Mouse (Mus musculus): ENCODE results near the gene Nup37.

Nup37 gene

DNA sequence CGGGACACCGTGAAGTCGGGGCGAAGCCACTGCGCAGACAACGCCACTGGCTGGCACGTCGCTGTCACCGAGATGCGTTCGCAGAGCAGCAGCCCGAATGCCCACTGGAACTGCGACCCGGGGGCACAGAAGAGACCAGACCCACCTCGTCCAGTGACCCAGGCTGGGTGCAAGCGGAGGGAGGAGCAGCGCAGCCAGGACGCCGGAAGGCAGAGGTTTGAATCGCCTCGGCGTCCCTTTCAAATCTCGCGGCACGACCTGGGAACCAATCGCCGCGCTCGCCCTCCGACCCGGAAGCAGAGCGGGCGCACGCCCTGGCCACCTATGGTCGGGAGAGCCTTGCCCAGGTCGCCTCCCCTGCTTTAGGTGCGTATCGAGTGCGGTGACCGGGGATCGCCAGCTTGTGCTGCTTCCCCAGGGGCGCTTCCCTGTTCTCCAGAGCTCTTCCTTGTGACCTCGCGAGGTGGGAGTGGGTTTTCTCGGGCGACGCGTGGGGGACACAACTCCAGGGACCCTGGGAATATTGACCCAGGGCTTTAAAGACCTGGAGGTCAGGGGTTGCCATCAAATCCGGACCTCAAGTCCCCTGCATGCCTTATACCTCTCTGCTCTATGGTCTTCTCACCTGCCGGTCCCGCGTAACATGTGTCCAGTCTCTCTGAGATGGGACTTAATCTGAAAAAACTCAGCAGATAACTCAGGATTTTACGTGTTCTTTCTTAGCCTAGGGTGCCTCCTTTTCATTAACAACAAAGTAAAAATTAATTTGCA is at the start of gene Nup37, which contains the start of gene Parpbp:
Gene Nup37 (plus strand): TSS at position 286 of the 771 bp plus-strand sequence.
Gene Parpbp (minus strand): TSS at position 235 of the 771 bp plus-strand sequence.
- in situ Hi-C loops (cut with MboI; ENCODE audit: unreplicated experiment in 2 of 2): no loop called here

- in situ Hi-C loops (cut with MboI; ENCODE audit: unreplicated experiment in 2 of 2): loop anchor here in 1 of 2 experiments (25.0 kb wide), 1 partner anchor 419 kb away; no protein-coding TSS in a partner anchor
These were observed 40.6 kb upstream of the Nup37 start for GRCm38 (mm10) chr10:88106169-88106568.

GRCm38 (mm10) chr10:88113290-88113689 is 33.5 kb upstream of the Nup37 start:
- in situ Hi-C loops (cut with MboI; ENCODE audit: unreplicated experiment in 2 of 2): loop anchor here in 1 of 2 experiments (10.0 to 25.0 kb wide), 2 partner anchors 138 to 426 kb away; no protein-coding TSS in a partner anchor

GRCm38 (mm10) chr10:88119721-88120120 is 27.1 kb upstream of the Nup37 start:
- in situ Hi-C loops (cut with MboI; ENCODE audit: unreplicated experiment in 2 of 2): loop anchor here in 1 of 2 experiments (5.0 to 25.0 kb wide), 3 partner anchors 145 to 432 kb away; partner anchors contain the start of gene Igf1

GRCm38 (mm10) chr10:88135630-88136029 is 11.2 kb upstream of the Nup37 start:
- in situ Hi-C loops (cut with MboI; ENCODE audit: unreplicated experiment in 2 of 2): no loop called here

DNA sequence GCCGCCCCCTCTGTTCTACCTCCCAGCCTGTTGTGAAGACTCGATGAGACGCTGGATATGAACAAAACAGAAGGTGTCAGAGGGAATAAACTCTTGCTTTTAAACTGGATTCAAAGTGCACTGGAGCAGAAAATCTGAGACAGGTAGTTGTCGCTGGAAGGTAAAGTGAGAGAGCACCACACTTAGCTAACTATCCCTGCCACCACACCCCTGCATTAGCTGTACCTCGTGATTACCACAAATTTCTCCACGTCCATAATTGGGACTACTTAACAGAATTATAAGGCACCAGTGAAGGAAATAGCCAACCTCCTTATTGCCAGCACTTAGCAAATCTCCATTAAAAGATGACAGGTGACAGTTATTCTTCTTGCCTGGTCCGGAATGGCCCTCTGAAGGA is 605 bp upstream of the Nup37 start:
- in situ Hi-C loops (cut with MboI; ENCODE audit: unreplicated experiment in 2 of 2): no loop called here

- in situ Hi-C loops (cut with MboI; ENCODE audit: unreplicated experiment in 2 of 2): no loop called here
These were observed 3.6 kb downstream of the Nup37 start for GRCm38 (mm10) chr10:88150381-88150780.

DNA sequence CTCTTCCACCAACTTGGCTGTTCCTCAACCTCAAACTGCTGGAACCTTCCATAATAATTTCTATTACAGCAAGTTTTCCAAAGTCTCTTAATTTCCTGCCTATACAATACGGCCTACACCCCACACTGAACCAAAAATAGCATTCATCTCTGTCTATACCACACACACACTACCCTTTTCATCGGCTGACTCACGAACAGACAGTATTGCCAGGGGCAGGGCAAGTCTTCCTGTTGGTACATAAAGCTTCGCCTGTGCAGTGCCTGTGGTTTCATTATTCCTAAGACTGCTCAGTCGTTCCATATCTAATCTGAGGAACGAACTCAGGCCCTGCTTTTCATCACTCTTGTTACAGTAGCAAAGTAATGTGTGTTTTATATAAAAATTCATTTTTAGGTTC is 4.9 kb downstream of the Nup37 start:
- in situ Hi-C loops (cut with MboI; ENCODE audit: unreplicated experiment in 2 of 2): no loop called here

DNA sequence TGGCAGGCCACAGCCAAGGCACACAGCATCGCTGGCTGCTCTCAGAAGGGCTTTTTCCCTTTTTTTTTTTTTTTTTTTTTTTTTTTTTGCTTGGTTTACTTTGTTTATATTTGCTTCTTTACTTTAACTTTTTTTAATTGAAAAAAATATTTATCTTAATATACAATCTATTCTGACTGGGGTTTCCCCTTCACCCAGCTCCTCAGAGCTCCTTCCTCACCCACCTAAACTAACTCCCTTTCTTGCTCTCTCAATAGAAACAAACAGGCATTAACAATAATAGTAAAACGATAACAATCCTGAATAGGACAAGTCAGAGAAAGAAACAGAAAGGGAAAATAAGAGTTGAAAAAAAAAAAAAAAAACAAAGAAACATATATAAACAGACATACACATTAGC is 15.3 kb downstream of the Nup37 start:
- in situ Hi-C loops (cut with MboI; ENCODE audit: unreplicated experiment in 2 of 2): no loop called here

DNA sequence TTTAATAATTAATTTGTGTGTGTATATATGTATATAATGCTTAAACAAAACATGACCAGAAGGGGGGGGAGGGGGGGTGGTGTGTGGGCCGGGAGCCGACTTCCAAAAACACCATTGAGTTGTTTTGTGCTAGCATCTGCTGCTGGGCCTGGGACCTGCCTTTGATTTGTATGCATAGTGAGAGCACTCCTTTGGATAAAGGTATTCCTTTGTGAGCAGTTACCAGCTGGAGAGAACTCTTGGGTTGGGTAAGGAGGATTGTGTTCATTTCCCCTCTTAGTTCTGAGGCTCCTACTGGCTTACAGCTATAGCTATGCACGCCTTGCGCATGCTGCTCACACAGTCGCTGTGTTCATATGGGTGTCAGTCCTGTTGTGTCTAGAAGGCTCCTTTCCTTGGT is 15.9 kb downstream of the Nup37 start:
- in situ Hi-C loops (cut with MboI; ENCODE audit: unreplicated experiment in 2 of 2): no loop called here

DNA sequence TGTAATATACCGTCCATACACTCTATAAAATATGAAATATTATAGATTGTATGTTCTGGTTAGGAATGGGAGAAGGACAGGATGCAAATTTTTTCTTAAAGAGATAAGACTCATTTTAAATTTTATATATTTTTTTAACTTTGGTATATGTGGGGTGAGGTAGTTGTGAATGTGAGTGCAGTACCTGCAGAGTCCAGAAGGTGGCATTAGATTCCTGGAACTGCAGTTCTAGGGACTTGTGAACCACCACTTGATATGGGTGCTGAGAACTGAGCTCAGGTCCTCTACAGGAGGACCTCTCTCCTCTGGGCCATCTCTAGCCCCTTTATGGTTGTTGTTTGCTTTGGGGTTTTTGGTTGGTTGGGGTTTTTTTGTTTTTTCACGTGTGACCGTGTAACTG is 19.4 kb downstream of the Nup37 start:
- in situ Hi-C loops (cut with MboI; ENCODE audit: unreplicated experiment in 2 of 2): no loop called here

GRCm38 (mm10) chr10:88167438-88168077 is 20.8 kb downstream of the Nup37 start:
- in situ Hi-C loops (cut with MboI; ENCODE audit: unreplicated experiment in 2 of 2): no loop called here

- in situ Hi-C loops (cut with MboI; ENCODE audit: unreplicated experiment in 2 of 2): loop anchor here in 1 of 2 experiments (10.0 kb wide), 1 partner anchor 346 kb away; the partner anchor contains the start of gene Igf1
These were observed 53.7 kb downstream of the Nup37 start for GRCm38 (mm10) chr10:88200541-88200940.

GRCm38 (mm10) chr10:88200951-88201638 is 54.3 kb downstream of the Nup37 start, which contains the start of gene Washc3:
Washc3 (plus strand) TSS chr10:88201093.
- in situ Hi-C loops (cut with MboI; ENCODE audit: unreplicated experiment in 2 of 2): loop anchor here in 1 of 2 experiments (10.0 kb wide), 1 partner anchor 346 kb away; the partner anchor contains the start of gene Igf1

- in situ Hi-C loops (cut with MboI; ENCODE audit: unreplicated experiment in 2 of 2): loop anchor here in 1 of 2 experiments (10.0 kb wide), 1 partner anchor 347 kb away; the partner anchor contains the start of gene Igf1
These were observed 54.9 kb downstream of the Nup37 start for GRCm38 (mm10) chr10:88201650-88202049.

- in situ Hi-C loops (cut with MboI; ENCODE audit: unreplicated experiment in 2 of 2): loop anchor here in 1 of 2 experiments (10.0 kb wide), 1 partner anchor 348 kb away; the partner anchor contains the start of gene Igf1
These were observed 55.8 kb downstream of the Nup37 start for GRCm38 (mm10) chr10:88202581-88202980.

- in situ Hi-C loops (cut with MboI; ENCODE audit: unreplicated experiment in 2 of 2): loop anchor here in 1 of 2 experiments (10.0 kb wide), 1 partner anchor 348 kb away; the partner anchor contains the start of gene Igf1
These were observed 56.4 kb downstream of the Nup37 start for GRCm38 (mm10) chr10:88203236-88203635.

- in situ Hi-C loops (cut with MboI; ENCODE audit: unreplicated experiment in 2 of 2): no loop called here
These were observed 65.9 kb downstream of the Nup37 start for GRCm38 (mm10) chr10:88212644-88213043.

DNA sequence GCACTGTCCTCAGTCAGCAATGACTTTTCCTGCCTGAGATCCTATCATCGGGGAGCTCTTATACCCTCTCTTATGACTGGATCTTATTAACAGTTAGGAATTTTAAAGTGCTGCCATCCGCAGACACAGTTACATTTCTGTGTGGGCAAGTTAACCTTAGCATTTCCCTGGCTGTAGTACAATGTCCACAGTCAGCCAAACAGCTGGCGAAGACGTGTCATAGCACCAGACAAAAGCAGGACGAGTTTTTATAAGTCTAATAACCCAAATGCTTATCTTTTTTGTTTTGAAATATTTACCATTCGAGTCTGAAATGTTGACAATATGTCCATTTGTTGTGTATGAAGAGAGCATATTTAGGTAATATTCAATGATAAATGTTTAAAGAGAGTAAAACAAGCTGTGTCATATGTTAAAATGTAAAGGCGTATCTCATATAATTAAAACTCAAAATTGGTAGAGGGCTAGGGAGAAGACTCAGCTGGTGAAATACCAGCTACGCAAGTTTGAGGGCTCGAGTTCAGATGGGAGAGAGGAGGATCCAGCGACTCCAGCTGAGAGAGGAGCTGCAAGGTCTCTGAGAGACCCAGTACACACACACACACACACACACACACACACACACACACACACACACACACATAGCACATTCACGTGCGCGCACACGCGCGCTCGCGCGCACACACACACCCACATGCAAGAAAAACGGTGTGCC is 68.2 kb downstream of the Nup37 start:
- in situ Hi-C loops (cut with MboI; ENCODE audit: unreplicated experiment in 2 of 2): no loop called here

DNA sequence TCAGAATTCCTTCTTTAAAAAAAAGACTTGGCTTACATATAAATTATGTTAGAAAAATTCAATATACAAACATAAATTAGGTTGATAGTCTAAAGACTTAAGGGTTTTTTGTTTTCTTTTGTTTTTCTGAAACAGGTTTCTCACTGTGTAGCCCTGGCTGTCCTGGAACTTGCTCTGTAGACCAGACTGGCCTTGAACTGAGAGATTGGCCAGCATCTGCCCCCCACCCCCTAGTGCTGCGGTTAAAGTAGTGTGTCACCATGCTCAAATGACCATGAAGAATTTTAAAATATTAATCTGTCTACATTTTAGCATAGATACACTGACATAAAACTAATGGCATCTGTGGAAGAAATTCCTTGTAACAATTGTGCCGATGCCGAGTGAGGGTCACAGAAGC is 71.4 kb downstream of the Nup37 start:
- in situ Hi-C loops (cut with MboI; ENCODE audit: unreplicated experiment in 2 of 2): no loop called here

Data from v-Abl transformed pro-B cells (cell line).